ENCODE assay signal across 9 mouse cellular contexts in the genomic region with DNA sequence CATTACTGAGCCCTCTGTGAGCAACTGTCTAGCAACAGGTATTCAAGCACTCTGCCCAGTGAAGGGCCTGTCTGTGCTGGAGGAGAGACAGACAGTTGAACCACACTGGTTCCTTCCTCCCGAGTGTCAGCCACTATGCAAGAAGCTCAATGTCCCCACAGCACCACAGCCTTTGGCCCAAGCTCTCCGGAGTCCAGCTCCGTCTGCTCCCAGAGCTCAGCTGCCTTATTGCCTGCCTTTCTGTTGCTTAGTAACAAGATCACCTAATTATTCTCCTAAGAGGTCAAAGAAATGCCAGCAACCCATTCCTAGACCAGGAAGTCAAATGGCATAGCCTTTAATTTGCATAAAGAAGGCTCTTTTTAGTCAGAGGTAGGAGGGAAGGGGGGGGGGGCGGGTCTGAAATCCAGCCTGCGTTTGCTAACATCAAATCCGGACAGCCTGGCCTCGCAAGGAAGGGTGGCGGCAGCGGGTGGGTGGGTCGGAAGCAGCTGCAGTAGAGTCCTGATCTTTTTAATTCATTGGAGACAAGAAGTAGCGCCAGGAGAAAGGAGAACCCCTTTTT.
DNase-seq lines count a peak whose midpoint lies in the region; ATAC-seq lines count a peak whose summit lies in the region.
"Had no signal": no experiment of that assay in that cellular context is flagged by ENCODE, and none has a peak within 500 bp of the region (broad histone marks: within the 10 kb centered on the region; RNA-seq: fewer than 3 reads in every experiment).

No protein-coding gene starts in this region.

- no peaks in the 10 kb centered on the region for H3K9me3 ChIP-seq in heart, embryonic 14.5 days (ENCODE audit: control insufficient read depth, low read length)
- no peaks in the 10 kb centered on the region for H3K9me3 ChIP-seq in forebrain, embryonic 10.5 days
- no peaks in the 10 kb centered on the region for H3K9me3 ChIP-seq in kidney, embryonic 14.5 days (ENCODE audit: control insufficient read depth, low read length)
- no peaks in the 10 kb centered on the region for H3K9me3 ChIP-seq in neural tube, embryonic 11.5 days (ENCODE audit: control insufficient read depth, low read length)

- H3K9ac ChIP-seq in heart, embryonic 14.5 days (ENCODE audit: low read length) = no peak overlapping the region
- H3K9ac ChIP-seq in kidney, embryonic 14.5 days (ENCODE audit: low read depth, low read length) = no peak overlapping the region
- H3K9ac ChIP-seq in neural tube, embryonic 11.5 days (ENCODE audit: low read length) = peak overlapping the region; percentile 41

- DNase-seq in heart, adult 18-20 months = no peak
- peak; percentile 38 for DNase-seq in forebrain, embryonic 10.5 days (ENCODE audit: extremely low spot score, low spot score)
- DNase-seq in neural tube, embryonic 11.5 days (ENCODE audit: low spot score) = peak; percentile 65
- DNase-seq in cerebellum, postnatal 25 days = no peak
- DNase-seq in ovary, postnatal 36 days (ENCODE audit: low spot score) = no peak
- DNase-seq in spleen, postnatal 14 days (ENCODE audit: low spot score in 2 of 2) = no peak

- ATAC-seq in heart, embryonic 14.5 days (ENCODE audit: insufficient number of reproducible peaks, insufficient read depth, low FRiP score, low read depth) = no peak
- ATAC-seq in kidney, embryonic 14.5 days (ENCODE audit: low FRiP score, low TSS enrichment) = no peak
- ATAC-seq in neural tube, embryonic 11.5 days (ENCODE audit: insufficient read depth, low FRiP score, low TSS enrichment) = peak; percentile 88

- WGBS in heart, embryonic 14.5 days = 4% methylated on average over 11 of the region's 11 CpGs
- WGBS in forebrain, embryonic 10.5 days = 2% methylated on average over 11 of the region's 11 CpGs
- WGBS in kidney, embryonic 14.5 days = under 1% methylated on average over 11 of the region's 11 CpGs
- 2% methylated on average over 11 of the region's 11 CpGs for WGBS in neural tube, embryonic 11.5 days

- H3K4me1 ChIP-seq in heart, embryonic 14.5 days (ENCODE audit: control insufficient read depth in 2 of 2, insufficient read depth in 2 of 2, low read length in 2 of 2) = peaks cover 8 to 10% of the 10 kb centered on the region in 2 experiments; a peak in 2 of 4 replicates
- peaks cover 22% of the 10 kb centered on the region for H3K4me1 ChIP-seq in forebrain, embryonic 10.5 days
- no peaks in the 10 kb centered on the region for H3K4me1 ChIP-seq in kidney, embryonic 14.5 days (ENCODE audit: control insufficient read depth, insufficient read depth, low read length)
- H3K4me1 ChIP-seq in neural tube, embryonic 11.5 days (ENCODE audit: control insufficient read depth, insufficient read depth, low read length) = peaks cover 5% of the 10 kb centered on the region; the same call in 1 of the 2 replicates

- no peaks in the 10 kb centered on the region for H3K27me3 ChIP-seq in heart, embryonic 14.5 days (ENCODE audit: control insufficient read depth, insufficient read depth, low read length)
- H3K27me3 ChIP-seq in forebrain, embryonic 10.5 days (ENCODE audit: poor library complexity, severe bottlenecking) = no peaks in the 10 kb centered on the region; the same call in 1 of the 2 replicates
- no peaks in the 10 kb centered on the region for H3K27me3 ChIP-seq in kidney, embryonic 14.5 days (ENCODE audit: control insufficient read depth, insufficient read depth, low read length)
- no peaks in the 10 kb centered on the region for H3K27me3 ChIP-seq in neural tube, embryonic 11.5 days (ENCODE audit: control insufficient read depth, insufficient read depth, low read length)

- H3K27ac ChIP-seq in heart, embryonic 14.5 days (replicated peaks in 1 of 2; ENCODE audit: control insufficient read depth in 1 of 2, insufficient read depth in 1 of 2, low read depth in 2 of 2, low read length in 2 of 2) = no peak overlapping the region
- peak overlapping the region; percentile 73 for H3K27ac ChIP-seq in forebrain, embryonic 10.5 days
- H3K27ac ChIP-seq in kidney, embryonic 14.5 days (ENCODE audit: low read depth, low read length) = no peak overlapping the region
- peak overlapping the region; percentile 78 for H3K27ac ChIP-seq in neural tube, embryonic 11.5 days (ENCODE audit: low read depth, low read length)

- H3K4me3 ChIP-seq in heart, embryonic 14.5 days (ENCODE audit: control insufficient read depth in 1 of 2, insufficient read depth in 1 of 2, low read depth in 1 of 2, low read length in 2 of 2) = no peak overlapping the region
- peak overlapping the region; percentile 44 for H3K4me3 ChIP-seq in forebrain, embryonic 10.5 days
- H3K4me3 ChIP-seq in kidney, embryonic 14.5 days (ENCODE audit: low read length) = no peak overlapping the region
- 0 out of 2 replicates have a peak overlapping the region, but pooled peaks have one; percentile 8 for H3K4me3 ChIP-seq in neural tube, embryonic 11.5 days (ENCODE audit: low read depth, low read length)
- H3K4me3 ChIP-seq: erythroblast, embryonic 14.5 days had no signal

- no peaks in the 10 kb centered on the region for H3K36me3 ChIP-seq in heart, embryonic 14.5 days (ENCODE audit: control insufficient read depth, insufficient read depth, low read length)
- no peaks in the 10 kb centered on the region for H3K36me3 ChIP-seq in forebrain, embryonic 10.5 days (replicated peaks)
- no peaks in the 10 kb centered on the region for H3K36me3 ChIP-seq in kidney, embryonic 14.5 days (ENCODE audit: control insufficient read depth, insufficient read depth, low read length)
- no peaks in the 10 kb centered on the region for H3K36me3 ChIP-seq in neural tube, embryonic 11.5 days (ENCODE audit: control insufficient read depth, insufficient read depth, low read length)

- peak overlapping the region; percentile 30 for H3K4me2 ChIP-seq in heart, embryonic 14.5 days (ENCODE audit: low read length)
- H3K4me2 ChIP-seq in kidney, embryonic 14.5 days (replicated peaks; ENCODE audit: low read depth, low read length) = peak overlapping the region; percentile 28; the same call in 1 of the 2 replicates
- peak overlapping the region; percentile 44 for H3K4me2 ChIP-seq in neural tube, embryonic 11.5 days (ENCODE audit: low read depth)

Comparison
In these comparisons a context has a peak if more than half of its experiments do, and no peak if none do; other contexts are left out.
1. H3K27ac ChIP-seq: peak in forebrain, embryonic 10.5 days (single experiment) and neural tube, embryonic 11.5 days (single experiment); none in heart, embryonic 14.5 days (0 of 2) and kidney, embryonic 14.5 days (single experiment).
2. H3K4me3 ChIP-seq: peak in forebrain, embryonic 10.5 days (single experiment) and neural tube, embryonic 11.5 days (single experiment); none in heart, embryonic 14.5 days (0 of 2) and kidney, embryonic 14.5 days (single experiment).
3. DNase-seq: peak in forebrain, embryonic 10.5 days (single experiment) and neural tube, embryonic 11.5 days (single experiment); none in heart, adult 18-20 months (0 of 2), cerebellum, postnatal 25 days (0 of 2), ovary, postnatal 36 days (single experiment) and spleen, postnatal 14 days (0 of 2).
4. Peak in every context shown above with its lines, with median percentiles within 50 percentile points of each other: H3K4me2 ChIP-seq.